Mouse (Mus musculus) Patski (cell line): ENCODE data around the gene Apool. TPM values are rescaled to one million over a fixed set of nuclear protein-coding genes. Genes with fewer than 3 reads are reported as not detected.

Experiments used
- ATAC-seq: fragments of 100-300 bp; one replicate; pipeline ENCODE4 v1.8.0; 2021
- CTCF ChIA-PET: fragments of 350-600 bp; sonication (Branson Sonifier 250); formaldehyde crosslinking; loops from one replicate; lab custom pipeline; 2022; ENCODE audit warnings: inconsistent platforms; lab: Charles Lee
- POLR2A ChIA-PET: fragments of 350-600 bp; sonication (Branson Sonifier 250); formaldehyde crosslinking; loops from one replicate; lab custom pipeline; 2022; ENCODE audit warnings: antibody characterized with exemption, inconsistent platforms; lab: Charles Lee
- DNase-seq: peaks from one replicate; pipeline ENCODE4 v3.0.0-alpha.2; 2011; ENCODE audit warnings: low read depth, low spot score
- H3K27me3 ChIP-seq: fragments of 371-371 bp; one replicate; pipeline ENCODE4 v1.5.1; 2021
- CTCF ChIP-seq: fragments of 100-300 bp; IDR thresholded peaks from one replicate; pipeline ENCODE4 v1.5.1; 2021
- in situ Hi-C: fragments of 300-500 bp; cut with MboI; formaldehyde crosslinking; loops from 3 replicates; pipeline ENCODE4 v1.11.1; 2018; ENCODE audit warnings: low pct_unique_long_range_greater_than_20kb, mixed read lengths
- polyA plus RNA-seq: library from polyadenylated mRNA; unstranded; gene quantifications from one replicate; pipeline ENCODE4 v1.2.3, GENCODE M21; 2021

The Apool gene
- polyA plus RNA-seq, 1 experiment from 2014 or later, result 39.3 TPM

GRCm38 (mm10) chrX:112406679-112407078, 95.5 kb downstream of the Apool start, which contains the start of gene Satl1:
TSS of gene Satl1 (minus strand) at chrX:112406779.
- CTCF ChIA-PET, result no interaction called here
- peaks cover 4% of the 10 kb centered on the region for H3K27me3 ChIP-seq
- DNase-seq (no peak), ATAC-seq (no peak)
- TF ChIP-seq CTCF, result no peak
- in situ Hi-C loops, result no loop called here
- POLR2A ChIA-PET, result no interaction called here

- ChIA-PET CTCF (no interaction called here), POLR2A (no interaction called here)
- no peak for TF ChIP-seq CTCF
- in situ Hi-C loops, result no loop called here
- no peak for DNase-seq
- H3K27me3 ChIP-seq, result no peaks in the 10 kb centered on the region
- ATAC-seq, result no peak
These were observed 101.2 kb downstream of the Apool start for GRCm38 (mm10) chrX:112412309-112412708.

Other genes with a start within 250 kb of the Apool start
- gene 4933403O08Rik, start 72.3 kb upstream of the Apool start, polyA plus RNA-seq, result not detected
- gene Satl1, start 95.4 kb downstream of the Apool start, polyA plus RNA-seq, result 0.04 TPM
- gene 2010106E10Rik, start 183.9 kb downstream of the Apool start, polyA plus RNA-seq, result not detected